Mouse (Mus musculus) lung, adult 18-20 months (tissue): Measurements from ENCODE around the gene Cadm1.

Experiments used
- DNase-seq, 2 experiments: peaks; one replicate each; pipeline ENCODE4 v3.0.0; 2022; ENCODE audit warnings: mixed read lengths in 2 of 2

Cadm1 gene

GRCm38 (mm10) chr9:47552960-47553575, 23.1 kb downstream of the Cadm1 start:
- DNase-seq = no peak

DNA sequence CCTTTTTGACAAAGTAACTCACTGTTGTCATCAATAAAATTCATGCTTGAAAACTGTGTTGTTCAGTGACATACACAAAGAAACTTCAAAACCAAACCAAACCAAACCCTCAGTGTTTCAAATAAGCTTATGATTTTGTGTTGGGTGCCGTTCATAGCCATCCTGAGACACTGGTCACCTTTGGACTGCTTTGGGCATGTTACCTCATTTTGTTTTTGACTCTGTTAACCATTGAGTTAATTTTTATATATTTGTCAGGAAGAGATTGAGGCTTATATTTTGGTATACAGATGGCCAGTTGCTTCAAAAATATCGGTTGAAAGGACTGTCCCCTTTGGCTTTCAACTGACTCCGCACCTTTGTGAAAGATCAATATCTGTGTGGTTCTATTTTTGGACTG, 30.8 kb downstream of the Cadm1 start:
- no peak for DNase-seq

DNA sequence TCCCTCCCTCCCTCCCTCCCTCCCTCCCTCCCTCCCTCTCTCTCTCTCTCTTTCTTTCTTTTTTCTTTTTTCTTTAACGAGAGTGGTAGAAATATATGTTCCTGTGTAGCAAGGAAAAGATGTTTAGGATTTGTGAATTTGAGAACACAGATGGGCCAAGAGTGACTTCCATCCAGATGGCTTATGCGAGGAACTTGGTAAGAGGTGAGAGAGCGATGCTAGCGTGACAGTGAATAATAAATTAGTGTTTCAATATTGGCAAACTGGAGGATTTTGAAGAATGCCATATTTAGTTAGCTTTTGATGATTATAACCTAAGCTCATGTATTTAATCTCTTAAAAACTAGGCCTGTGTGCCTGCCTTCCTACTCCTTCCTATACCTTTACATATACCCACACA, 31.6 kb downstream of the Cadm1 start:
- DNase-seq = no peak

DNA sequence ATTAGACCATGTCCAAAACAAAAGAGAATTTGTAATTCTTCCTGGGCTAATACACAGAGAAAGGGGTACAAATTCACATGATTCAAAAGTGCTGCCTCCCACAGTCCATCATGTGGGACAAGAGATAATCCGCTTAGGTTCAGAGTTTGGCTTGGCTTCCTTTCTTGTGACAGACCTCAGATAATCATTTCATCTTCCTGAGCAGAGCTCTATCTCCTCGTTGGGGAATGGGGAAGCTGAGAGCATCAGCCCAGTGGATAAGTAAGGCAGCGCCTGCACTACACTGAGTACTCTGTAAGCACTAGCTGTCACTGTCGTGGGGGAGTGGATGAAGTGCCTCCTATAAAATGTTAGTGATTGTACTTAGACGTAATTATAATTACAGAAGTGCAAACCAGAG, 35.1 kb downstream of the Cadm1 start:
- DNase-seq = no peak

GRCm38 (mm10) chr9:47567873-47568272, 37.9 kb downstream of the Cadm1 start:
- DNase-seq = no peak

DNA sequence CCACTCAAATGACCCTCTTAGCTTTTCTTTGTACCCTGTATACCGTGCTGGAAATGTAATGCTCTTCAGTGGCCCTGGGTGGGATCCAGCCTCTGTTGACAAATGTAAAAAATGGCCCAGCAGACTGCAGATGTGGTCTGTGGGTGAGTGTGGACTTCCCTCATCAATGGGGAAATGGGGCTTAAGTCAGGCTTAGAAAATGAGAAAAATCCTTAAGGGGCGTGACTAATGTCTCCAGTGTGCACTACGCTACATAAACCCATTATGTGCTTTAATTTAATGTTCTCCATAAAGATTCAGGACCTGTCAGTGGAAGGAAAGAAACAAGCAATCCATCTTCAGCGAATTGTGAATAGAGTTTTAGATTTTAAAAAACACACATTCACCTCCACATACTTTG, 40.2 kb downstream of the Cadm1 start:
- DNase-seq = no peak

DNA sequence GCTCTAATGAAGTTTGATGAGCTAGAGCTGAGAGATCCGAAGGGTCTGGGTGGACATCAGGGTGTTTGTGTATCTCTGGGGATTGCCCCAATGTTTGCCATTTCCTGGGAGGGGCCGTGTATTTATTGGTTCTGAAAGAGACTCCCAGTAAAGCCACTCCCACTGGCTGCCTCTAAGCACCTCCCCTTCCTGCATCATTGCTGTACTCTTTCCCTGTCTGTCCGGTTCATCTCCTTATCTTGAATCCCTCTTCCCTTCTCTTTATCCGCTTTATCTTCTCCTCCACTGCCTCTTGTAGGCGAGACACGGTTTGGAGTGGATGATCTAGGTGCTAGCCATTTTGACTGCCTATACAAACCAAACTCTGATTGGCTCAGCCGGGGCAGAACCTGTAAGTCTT, 41.5 kb downstream of the Cadm1 start:
- no peak for DNase-seq

- no peak for DNase-seq
These were observed 42.2 kb downstream of the Cadm1 start for GRCm38 (mm10) chr9:47572132-47572531.

GRCm38 (mm10) chr9:47573456-47573855, 43.5 kb downstream of the Cadm1 start:
- no peak for DNase-seq

DNA sequence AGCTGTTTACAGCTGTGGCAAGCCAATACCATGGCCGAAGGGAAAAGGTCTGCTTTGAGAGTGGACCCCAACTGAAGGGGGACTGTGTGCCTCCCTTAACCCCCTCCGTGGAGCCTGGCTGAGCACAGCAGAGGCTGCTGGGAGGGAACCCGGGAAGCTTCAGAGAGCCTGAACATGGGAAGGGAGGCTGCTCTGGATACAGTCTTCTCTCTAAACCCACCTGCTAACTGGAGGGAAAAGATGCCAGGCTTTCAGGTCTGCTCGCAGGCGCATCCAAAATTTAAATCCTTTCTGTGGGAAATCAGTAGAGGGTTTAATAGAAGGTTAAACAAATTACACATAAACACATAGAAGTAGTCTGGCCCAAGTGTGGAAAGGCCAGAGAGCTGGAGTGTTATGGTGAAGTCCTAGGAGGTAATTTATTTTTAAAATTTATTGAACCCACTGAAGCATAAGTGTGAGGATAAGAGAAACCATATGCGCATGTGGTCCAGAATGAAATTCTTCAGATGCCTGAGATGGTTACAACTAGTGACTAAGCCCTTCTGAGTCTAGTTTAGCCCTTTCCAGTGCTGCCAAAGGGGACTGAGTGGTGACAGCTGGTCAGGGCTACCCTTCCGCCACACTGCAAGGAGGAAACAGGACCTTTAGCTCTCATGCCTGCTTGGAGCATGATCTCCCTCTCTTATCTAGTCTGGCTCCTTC, 44.9 kb downstream of the Cadm1 start:
- peak in 1 of 2 experiments; percentile 36 for DNase-seq

GRCm38 (mm10) chr9:47575764-47576163, 45.8 kb downstream of the Cadm1 start:
- DNase-seq = no peak

DNA sequence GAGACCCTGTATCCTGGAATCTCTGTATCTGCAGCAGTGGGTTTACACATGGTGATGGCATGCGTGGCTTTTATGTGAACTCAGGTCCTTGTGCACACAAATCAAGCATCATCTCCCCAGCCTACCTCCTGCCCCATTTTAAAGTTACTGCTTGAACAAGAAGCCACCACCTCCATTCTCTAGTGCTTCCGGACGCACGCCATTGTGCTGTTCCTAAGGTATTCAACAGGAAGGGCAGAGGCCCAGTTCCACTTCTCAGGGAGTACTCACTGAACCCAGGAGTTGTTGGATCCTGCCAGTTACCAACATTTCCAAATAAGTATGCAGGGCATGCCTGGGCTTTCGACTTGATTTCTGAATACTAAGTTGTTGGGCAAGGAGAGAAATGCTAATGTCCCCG, 49.5 kb downstream of the Cadm1 start:
- DNase-seq = no peak

DNA sequence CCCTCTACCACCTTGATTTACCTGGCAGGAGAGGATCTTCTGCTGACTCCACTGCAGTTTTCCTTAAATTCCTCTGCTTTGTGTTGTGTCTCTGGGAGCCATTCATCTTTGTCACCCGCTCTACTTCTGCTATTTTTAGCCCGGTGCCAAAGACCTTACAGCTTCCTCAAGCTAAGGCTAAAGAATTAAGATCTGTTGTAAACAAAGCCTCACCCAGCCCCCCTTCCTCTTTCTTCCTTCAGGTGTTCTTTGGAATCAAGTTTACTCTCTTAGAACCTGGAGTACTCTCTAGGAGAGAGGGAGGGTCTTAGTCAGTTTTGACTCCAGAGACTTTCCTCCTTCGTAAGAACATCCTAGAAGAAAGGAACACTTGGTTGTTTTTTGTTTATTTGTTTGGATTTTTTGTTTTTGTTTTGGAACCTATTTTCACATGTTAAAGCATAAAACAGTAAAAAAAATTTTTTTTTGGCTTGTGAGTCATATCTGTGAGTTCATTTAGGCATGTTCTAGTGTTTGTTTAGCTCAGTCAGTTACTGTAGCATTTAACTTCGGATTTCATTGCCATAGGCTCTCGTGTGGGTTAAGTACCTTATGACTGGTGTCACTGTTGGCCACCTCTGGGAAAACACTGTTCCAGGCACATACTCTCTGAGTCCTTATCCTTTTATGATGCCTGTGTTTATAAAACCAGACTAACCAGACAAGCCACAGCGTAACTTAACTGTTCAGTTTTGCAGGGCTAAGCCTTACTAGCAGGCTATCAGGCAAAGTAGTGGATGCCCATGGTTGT, 51.8 kb downstream of the Cadm1 start:
- DNase-seq = peak; percentile 32 to 71

GRCm38 (mm10) chr9:47583241-47583640, 53.3 kb downstream of the Cadm1 start:
- no peak for DNase-seq

- DNase-seq = no peak
These were observed 56.2 kb downstream of the Cadm1 start for GRCm38 (mm10) chr9:47586176-47586575.

GRCm38 (mm10) chr9:47586839-47587238, 56.9 kb downstream of the Cadm1 start:
- no peak for DNase-seq

GRCm38 (mm10) chr9:47587577-47588194, 57.7 kb downstream of the Cadm1 start:
- peak; percentile 33 to 46 for DNase-seq

DNA sequence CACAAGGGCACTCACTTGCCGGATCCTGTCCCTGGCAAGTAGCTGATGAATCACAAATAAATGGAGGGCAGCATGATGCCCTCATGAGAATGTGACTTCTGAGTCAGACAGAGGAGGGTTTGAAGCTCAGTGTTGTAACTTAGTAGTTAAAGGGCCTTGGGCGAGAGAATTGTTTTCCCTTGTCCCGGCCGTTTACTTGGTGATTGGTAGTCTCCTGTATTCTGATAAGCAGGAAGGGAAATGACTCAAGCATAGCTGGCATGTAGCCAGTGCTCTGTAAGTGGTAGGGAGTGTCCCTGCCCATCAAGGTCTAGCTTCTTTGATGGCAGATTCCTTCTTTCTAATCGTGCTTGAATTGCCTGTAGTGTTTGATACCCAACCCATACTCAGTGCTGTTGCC, 59.9 kb downstream of the Cadm1 start:
- peak; percentile 77 to 87 for DNase-seq

DNA sequence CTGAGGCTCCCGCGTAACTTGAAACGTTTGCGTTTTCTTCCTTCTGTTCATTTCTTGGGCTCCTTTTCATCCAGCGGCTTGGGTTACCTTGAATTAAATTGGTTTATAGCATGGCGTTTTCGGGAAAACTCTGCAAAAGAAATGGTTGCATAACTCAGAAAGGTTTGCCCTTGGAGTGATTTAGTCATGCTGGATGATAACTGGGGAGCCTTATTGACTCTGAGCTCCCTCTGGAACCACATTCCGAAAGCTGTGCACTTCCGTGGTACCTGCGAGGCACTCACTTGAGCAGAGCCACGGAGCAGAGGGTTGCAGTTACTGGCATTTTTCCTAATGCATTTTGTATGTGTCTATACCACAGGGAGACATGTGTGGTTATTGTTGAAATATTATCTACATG, 71.6 kb downstream of the Cadm1 start:
- DNase-seq = no peak

DNA sequence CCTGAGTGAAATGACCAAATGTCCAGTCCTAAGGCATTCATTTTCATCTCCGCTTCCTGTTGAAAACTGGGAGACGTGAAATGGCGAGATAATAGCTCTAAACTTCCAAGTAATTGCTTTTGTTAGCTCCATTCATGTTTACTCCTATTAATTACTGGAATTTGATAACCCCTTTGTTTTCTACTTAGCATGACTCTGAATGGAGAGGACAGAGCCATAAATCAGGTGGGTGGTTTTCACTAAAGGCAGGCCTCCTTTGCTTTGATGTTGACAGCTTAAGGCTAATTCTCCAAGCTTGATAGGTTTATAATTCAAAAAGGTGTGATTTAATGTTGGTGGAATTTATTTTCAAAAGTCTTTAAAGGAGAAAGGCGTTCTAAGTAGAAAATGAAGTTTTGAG, 74.0 kb downstream of the Cadm1 start:
- DNase-seq = no peak

GRCm38 (mm10) chr9:47605628-47606027, 75.7 kb downstream of the Cadm1 start:
- DNase-seq = no peak

GRCm38 (mm10) chr9:47608441-47608840, 78.5 kb downstream of the Cadm1 start:
- no peak for DNase-seq

GRCm38 (mm10) chr9:47608921-47609320, 78.9 kb downstream of the Cadm1 start:
- DNase-seq = no peak

- DNase-seq = no peak
These were observed 79.5 kb downstream of the Cadm1 start for GRCm38 (mm10) chr9:47609443-47609842.
